Mouse (Mus musculus): ENCODE measurements around the gene Enpp1. TPM values are rescaled to one million over a fixed set of nuclear protein-coding genes. Genes with fewer than 3 reads are reported as not detected.

Enpp1 gene
- polyA plus RNA-seq, 1 experiment: not detected

- Histone ChIP-seq H3K27ac (ENCODE audit: insufficient read depth, low read depth, low read length) (no peak overlapping the region), H3K4me1 (ENCODE audit: control insufficient read depth, insufficient read depth, low read length) (no peaks in the 10 kb centered on the region), H3K4me3 (ENCODE audit: insufficient read depth, low read depth, low read length) (no peak overlapping the region)
- WGBS: 95% methylated on average over 8 of the region's 8 CpGs
- TF ChIP-seq CTCF (IDR thresholded peaks at IDR 0.05; ENCODE audit: insufficient read depth, low read depth, low read length) (no peak), POLR2A (IDR thresholded peaks at IDR 0.05; ENCODE audit: insufficient read depth, low read depth, low read length) (no peak)
These were observed 66.8 kb downstream of the Enpp1 start for GRCm38 (mm10) chr10:24645169-24645568.

GRCm38 (mm10) chr10:24642796-24643580, 69.0 kb downstream of the Enpp1 start:
- TF ChIP-seq POLR2A (IDR thresholded peaks at IDR 0.05; ENCODE audit: insufficient read depth, low read depth, low read length): no peak
- TF ChIP-seq CTCF (IDR thresholded peaks at IDR 0.05; ENCODE audit: insufficient read depth, low read depth, low read length): no peak
- no peak overlapping the region for H3K4me3 ChIP-seq (ENCODE audit: insufficient read depth, low read depth, low read length)
- H3K4me1 ChIP-seq (ENCODE audit: control insufficient read depth, insufficient read depth, low read length): no peaks in the 10 kb centered on the region
- H3K27ac ChIP-seq (ENCODE audit: insufficient read depth, low read depth, low read length): no peak overlapping the region
- WGBS: 68% methylated on average over 11 of the region's 11 CpGs

- WGBS: 89% methylated on average over 14 of the region's 14 CpGs
These were observed 70.4 kb downstream of the Enpp1 start for GRCm38 (mm10) chr10:24641416-24642140.

GRCm38 (mm10) chr10:24640186-24640875, 71.6 kb downstream of the Enpp1 start:
- 88% methylated on average over 6 of the region's 6 CpGs for WGBS
- no peak overlapping the region for H3K4me3 ChIP-seq (ENCODE audit: insufficient read depth, low read depth, low read length)
- H3K4me1 ChIP-seq (ENCODE audit: control insufficient read depth, insufficient read depth, low read length): no peaks in the 10 kb centered on the region
- H3K27ac ChIP-seq (ENCODE audit: insufficient read depth, low read depth, low read length): no peak overlapping the region
- TF ChIP-seq POLR2A (IDR thresholded peaks at IDR 0.05; ENCODE audit: insufficient read depth, low read depth, low read length) (no peak), CTCF (IDR thresholded peaks at IDR 0.05; ENCODE audit: insufficient read depth, low read depth, low read length) (no peak)

More at GRCm38 (mm10) chr10:24641416-24642140, 70.4 kb downstream of the Enpp1 start:
- no peak overlapping the region for H3K4me3 ChIP-seq (ENCODE audit: insufficient read depth, low read depth, low read length)
- H3K27ac ChIP-seq (ENCODE audit: insufficient read depth, low read depth, low read length): no peak overlapping the region
- TF ChIP-seq CTCF (IDR thresholded peaks at IDR 0.05; ENCODE audit: insufficient read depth, low read depth, low read length): no peak
- no peak for TF ChIP-seq POLR2A (IDR thresholded peaks at IDR 0.05; ENCODE audit: insufficient read depth, low read depth, low read length)
- H3K4me1 ChIP-seq (ENCODE audit: control insufficient read depth, insufficient read depth, low read length): no peaks in the 10 kb centered on the region

GRCm38 (mm10) chr10:24639596-24639995, 72.4 kb downstream of the Enpp1 start:
- 60% methylated on average over 7 of the region's 7 CpGs for WGBS
- TF ChIP-seq CTCF (IDR thresholded peaks at IDR 0.05; ENCODE audit: insufficient read depth, low read depth, low read length): no peak
- TF ChIP-seq POLR2A (IDR thresholded peaks at IDR 0.05; ENCODE audit: insufficient read depth, low read depth, low read length): no peak
- no peak overlapping the region for H3K27ac ChIP-seq (ENCODE audit: insufficient read depth, low read depth, low read length)
- H3K4me3 ChIP-seq (ENCODE audit: insufficient read depth, low read depth, low read length): no peak overlapping the region
- H3K4me1 ChIP-seq (ENCODE audit: control insufficient read depth, insufficient read depth, low read length): no peaks in the 10 kb centered on the region

GRCm38 (mm10) chr10:24638306-24639070, 73.5 kb downstream of the Enpp1 start:
- 67% methylated on average over 10 of the region's 10 CpGs for WGBS
- Histone ChIP-seq H3K27ac (ENCODE audit: insufficient read depth, low read depth, low read length) (no peak overlapping the region), H3K4me1 (ENCODE audit: control insufficient read depth, insufficient read depth, low read length) (no peaks in the 10 kb centered on the region), H3K4me3 (ENCODE audit: insufficient read depth, low read depth, low read length) (no peak overlapping the region)
- TF ChIP-seq CTCF (IDR thresholded peaks at IDR 0.05; ENCODE audit: insufficient read depth, low read depth, low read length) (no peak), POLR2A (IDR thresholded peaks at IDR 0.05; ENCODE audit: insufficient read depth, low read depth, low read length) (no peak)

GRCm38 (mm10) chr10:24636986-24637385, 75.0 kb downstream of the Enpp1 start:
- no peak overlapping the region for H3K27ac ChIP-seq (ENCODE audit: insufficient read depth, low read depth, low read length)
- no peak overlapping the region for H3K4me3 ChIP-seq (ENCODE audit: insufficient read depth, low read depth, low read length)
- H3K4me1 ChIP-seq (ENCODE audit: control insufficient read depth, insufficient read depth, low read length): no peaks in the 10 kb centered on the region
- 89% methylated on average over 2 of the region's 2 CpGs for WGBS
- TF ChIP-seq POLR2A (IDR thresholded peaks at IDR 0.05; ENCODE audit: insufficient read depth, low read depth, low read length) (no peak), CTCF (IDR thresholded peaks at IDR 0.05; ENCODE audit: insufficient read depth, low read depth, low read length) (no peak)

GRCm38 (mm10) chr10:24635884-24636283, 76.1 kb downstream of the Enpp1 start:
- no peak overlapping the region for H3K4me3 ChIP-seq (ENCODE audit: insufficient read depth, low read depth, low read length)
- TF ChIP-seq POLR2A (IDR thresholded peaks at IDR 0.05; ENCODE audit: insufficient read depth, low read depth, low read length) (no peak), CTCF (IDR thresholded peaks at IDR 0.05; ENCODE audit: insufficient read depth, low read depth, low read length) (no peak)
- no peaks in the 10 kb centered on the region for H3K4me1 ChIP-seq (ENCODE audit: control insufficient read depth, insufficient read depth, low read length)
- WGBS: 96% methylated on average over 10 of the region's 10 CpGs
- H3K27ac ChIP-seq (ENCODE audit: insufficient read depth, low read depth, low read length): no peak overlapping the region
